Mouse (Mus musculus): Measurements from ENCODE around the gene Olfr1289. TPM values are rescaled to one million over a fixed set of nuclear protein-coding genes. Genes with fewer than 3 reads are reported as not detected.

The Olfr1289 gene
- polyA plus RNA-seq (2014; fragmentation: Nextera tagmentation; extraction: Ambion mirVana) = not detected in 2 replicates

GRCm38 (mm10) chr2:111480519-111480918 lies at the start of gene Olfr1289:
Gene Olfr1289 (plus strand): TSS chr2:111480819.
- no peak within 1 kb of the TSS for H3K4me3 ChIP-seq (ENCODE audit: control insufficient read depth in 1 of 2, insufficient read depth in 1 of 2, low read depth in 1 of 2, low read length in 2 of 2)
- H3K27me3 ChIP-seq (ENCODE audit: control insufficient read depth, insufficient read depth, low read length) = no peaks in the 10 kb centered on the region
- no peaks in the 10 kb centered on the region for H3K4me1 ChIP-seq (ENCODE audit: control insufficient read depth in 2 of 2, insufficient read depth in 2 of 2, low read length in 2 of 2)
- ATAC-seq (ENCODE audit: insufficient number of reproducible peaks, insufficient read depth, low FRiP score, low read depth) = no peak
- H3K4me2 ChIP-seq (ENCODE audit: low read length) = no peak within 1 kb of the TSS
- 63% methylated on average over 1 of the region's 1 CpGs for WGBS
- no peaks in the 10 kb centered on the region for H3K36me3 ChIP-seq (ENCODE audit: control insufficient read depth, insufficient read depth, low read length)
- H3K9ac ChIP-seq (ENCODE audit: low read length) = no peak within 1 kb of the TSS
- H3K27ac ChIP-seq (replicated peaks in 1 of 2; ENCODE audit: control insufficient read depth in 1 of 2, insufficient read depth in 1 of 2, low read depth in 2 of 2, low read length in 2 of 2) = no peak within 1 kb of the TSS
- H3K9me3 ChIP-seq (ENCODE audit: control insufficient read depth, low read length) = no peaks in the 10 kb centered on the region

- H3K9me3 ChIP-seq (ENCODE audit: control insufficient read depth, low read length) = no peaks in the 10 kb centered on the region
- H3K36me3 ChIP-seq (ENCODE audit: control insufficient read depth, insufficient read depth, low read length) = no peaks in the 10 kb centered on the region
- ATAC-seq (ENCODE audit: insufficient number of reproducible peaks, insufficient read depth, low FRiP score, low read depth) = no peak
- no peaks in the 10 kb centered on the region for H3K4me1 ChIP-seq (ENCODE audit: control insufficient read depth in 2 of 2, insufficient read depth in 2 of 2, low read length in 2 of 2)
- no peak within 1 kb of the TSS for H3K9ac ChIP-seq (ENCODE audit: low read length)
- no peak within 1 kb of the TSS for H3K27ac ChIP-seq (replicated peaks in 1 of 2; ENCODE audit: control insufficient read depth in 1 of 2, insufficient read depth in 1 of 2, low read depth in 2 of 2, low read length in 2 of 2)
- H3K4me2 ChIP-seq (ENCODE audit: low read length) = no peak within 1 kb of the TSS
- no peaks in the 10 kb centered on the region for H3K27me3 ChIP-seq (ENCODE audit: control insufficient read depth, insufficient read depth, low read length)
- 52% methylated on average over 1 of the region's 1 CpGs for WGBS
- no peak within 1 kb of the TSS for H3K4me3 ChIP-seq (ENCODE audit: control insufficient read depth in 1 of 2, insufficient read depth in 1 of 2, low read depth in 1 of 2, low read length in 2 of 2)
Measured at GRCm38 (mm10) chr2:111448842-111449241, 31.8 kb upstream of the Olfr1289 start, which contains the start of gene Olfr1287. Gene Olfr1287 (plus strand): TSS chr2:111449142.

- Histone ChIP-seq H3K27ac (replicated peaks in 1 of 2; ENCODE audit: control insufficient read depth in 1 of 2, insufficient read depth in 1 of 2, low read depth in 2 of 2, low read length in 2 of 2) (no peak within 1 kb of the TSS), H3K9me3 (ENCODE audit: control insufficient read depth, low read length) (no peaks in the 10 kb centered on the region), H3K4me2 (ENCODE audit: low read length) (no peak within 1 kb of the TSS), H3K4me1 (ENCODE audit: control insufficient read depth in 2 of 2, insufficient read depth in 2 of 2, low read length in 2 of 2) (no peaks in the 10 kb centered on the region), H3K9ac (ENCODE audit: low read length) (no peak within 1 kb of the TSS), H3K4me3 (ENCODE audit: control insufficient read depth in 1 of 2, insufficient read depth in 1 of 2, low read depth in 1 of 2, low read length in 2 of 2) (no peak within 1 kb of the TSS), H3K36me3 (ENCODE audit: control insufficient read depth, insufficient read depth, low read length) (no peaks in the 10 kb centered on the region), H3K27me3 (ENCODE audit: control insufficient read depth, insufficient read depth, low read length) (no peaks in the 10 kb centered on the region)
- ATAC-seq (ENCODE audit: insufficient number of reproducible peaks, insufficient read depth, low FRiP score, low read depth) = no peak
- 83% methylated on average over 1 of the region's 1 CpGs for WGBS
Measured at GRCm38 (mm10) chr2:111473801-111474200, 6.8 kb upstream of the Olfr1289 start, which contains the start of gene Olfr1288. Gene Olfr1288 (plus strand): TSS chr2:111474101.

- no peak for ATAC-seq (ENCODE audit: insufficient number of reproducible peaks, insufficient read depth, low FRiP score, low read depth)
Measured at GRCm38 (mm10) chr2:111493729-111494128, 13.1 kb downstream of the Olfr1289 start, which contains the start of gene Olfr1290. Gene Olfr1290 (minus strand): TSS chr2:111493829.

GRCm38 (mm10) chr2:111496880-111497279 lies 16.3 kb downstream of the Olfr1289 start, which contains the start of gene Olfr1291-ps1:
Gene Olfr1291-ps1 (plus strand): TSS chr2:111497180.
- 88% methylated on average over 3 of the region's 3 CpGs for WGBS

More at GRCm38 (mm10) chr2:111493729-111494128, 13.1 kb downstream of the Olfr1289 start, which contains the start of gene Olfr1290:
- H3K36me3 ChIP-seq (ENCODE audit: control insufficient read depth, insufficient read depth, low read length) = no peaks in the 10 kb centered on the region
- H3K27ac ChIP-seq (replicated peaks in 1 of 2; ENCODE audit: control insufficient read depth in 1 of 2, insufficient read depth in 1 of 2, low read depth in 2 of 2, low read length in 2 of 2) = no peak within 1 kb of the TSS
- no peaks in the 10 kb centered on the region for H3K9me3 ChIP-seq (ENCODE audit: control insufficient read depth, low read length)
- no peaks in the 10 kb centered on the region for H3K27me3 ChIP-seq (ENCODE audit: control insufficient read depth, insufficient read depth, low read length)
- H3K4me1 ChIP-seq (ENCODE audit: control insufficient read depth in 2 of 2, insufficient read depth in 2 of 2, low read length in 2 of 2) = no peaks in the 10 kb centered on the region
- H3K9ac ChIP-seq (ENCODE audit: low read length) = no peak within 1 kb of the TSS
- no peak within 1 kb of the TSS for H3K4me3 ChIP-seq (ENCODE audit: control insufficient read depth in 1 of 2, insufficient read depth in 1 of 2, low read depth in 1 of 2, low read length in 2 of 2)
- no peak within 1 kb of the TSS for H3K4me2 ChIP-seq (ENCODE audit: low read length)
- WGBS = 64% methylated on average over 5 of the region's 5 CpGs

GRCm38 (mm10) chr2:111517451-111517850 lies 36.8 kb downstream of the Olfr1289 start:
- H3K4me1 ChIP-seq (ENCODE audit: control insufficient read depth in 2 of 2, insufficient read depth in 2 of 2, low read length in 2 of 2) = no peaks in the 10 kb centered on the region
- H3K27ac ChIP-seq (replicated peaks in 1 of 2; ENCODE audit: control insufficient read depth in 1 of 2, insufficient read depth in 1 of 2, low read depth in 2 of 2, low read length in 2 of 2) = no peak overlapping the region
- H3K9me3 ChIP-seq (ENCODE audit: control insufficient read depth, low read length) = peaks cover 6% of the 10 kb centered on the region; the same call in 1 of the 2 replicates
- 81% methylated on average over 10 of the region's 10 CpGs for WGBS
- ATAC-seq (ENCODE audit: insufficient number of reproducible peaks, insufficient read depth, low FRiP score, low read depth) = no peak
- no peaks in the 10 kb centered on the region for H3K36me3 ChIP-seq (ENCODE audit: control insufficient read depth, insufficient read depth, low read length)
- H3K4me2 ChIP-seq (ENCODE audit: low read length) = no peak overlapping the region
- no peak overlapping the region for H3K4me3 ChIP-seq (ENCODE audit: control insufficient read depth in 1 of 2, insufficient read depth in 1 of 2, low read depth in 1 of 2, low read length in 2 of 2)
- no peak overlapping the region for H3K9ac ChIP-seq (ENCODE audit: low read length)
- no peaks in the 10 kb centered on the region for H3K27me3 ChIP-seq (ENCODE audit: control insufficient read depth, insufficient read depth, low read length)

More at GRCm38 (mm10) chr2:111496880-111497279, 16.3 kb downstream of the Olfr1289 start, which contains the start of gene Olfr1291-ps1:
- no peaks in the 10 kb centered on the region for H3K4me1 ChIP-seq (ENCODE audit: control insufficient read depth in 2 of 2, insufficient read depth in 2 of 2, low read length in 2 of 2)
- H3K4me3 ChIP-seq (ENCODE audit: control insufficient read depth in 1 of 2, insufficient read depth in 1 of 2, low read depth in 1 of 2, low read length in 2 of 2) = no peak within 1 kb of the TSS
- no peaks in the 10 kb centered on the region for H3K36me3 ChIP-seq (ENCODE audit: control insufficient read depth, insufficient read depth, low read length)
- H3K9ac ChIP-seq (ENCODE audit: low read length) = no peak within 1 kb of the TSS
- H3K9me3 ChIP-seq (ENCODE audit: control insufficient read depth, low read length) = no peaks in the 10 kb centered on the region
- H3K4me2 ChIP-seq (ENCODE audit: low read length) = no peak within 1 kb of the TSS
- H3K27ac ChIP-seq (replicated peaks in 1 of 2; ENCODE audit: control insufficient read depth in 1 of 2, insufficient read depth in 1 of 2, low read depth in 2 of 2, low read length in 2 of 2) = no peak within 1 kb of the TSS
- no peak for ATAC-seq (ENCODE audit: insufficient number of reproducible peaks, insufficient read depth, low FRiP score, low read depth)
- H3K27me3 ChIP-seq (ENCODE audit: control insufficient read depth, insufficient read depth, low read length) = no peaks in the 10 kb centered on the region

- Histone ChIP-seq H3K4me3 (ENCODE audit: control insufficient read depth in 1 of 2, insufficient read depth in 1 of 2, low read depth in 1 of 2, low read length in 2 of 2) (no peak within 1 kb of the TSS), H3K9ac (ENCODE audit: low read length) (no peak within 1 kb of the TSS), H3K4me1 (ENCODE audit: control insufficient read depth in 2 of 2, insufficient read depth in 2 of 2, low read length in 2 of 2) (no peaks in the 10 kb centered on the region), H3K36me3 (ENCODE audit: control insufficient read depth, insufficient read depth, low read length) (no peaks in the 10 kb centered on the region), H3K27ac (replicated peaks in 1 of 2; ENCODE audit: control insufficient read depth in 1 of 2, insufficient read depth in 1 of 2, low read depth in 2 of 2, low read length in 2 of 2) (no peak within 1 kb of the TSS), H3K9me3 (ENCODE audit: control insufficient read depth, low read length) (peaks cover 1% of the 10 kb centered on the region; the same call in 1 of the 2 replicates), H3K27me3 (ENCODE audit: control insufficient read depth, insufficient read depth, low read length) (no peaks in the 10 kb centered on the region), H3K4me2 (ENCODE audit: low read length) (no peak within 1 kb of the TSS)
- no peak for ATAC-seq (ENCODE audit: insufficient number of reproducible peaks, insufficient read depth, low FRiP score, low read depth)
- 82% methylated on average over 1 of the region's 1 CpGs for WGBS
Measured at GRCm38 (mm10) chr2:111524903-111525302, 44.3 kb downstream of the Olfr1289 start, which contains the start of gene Olfr1293-ps. Gene Olfr1293-ps (plus strand): TSS chr2:111525203.
